Mouse (Mus musculus) T-cell, adult 2 months (primary cell): ENCODE measurements around the gene Mettl23.
"Not testable (repeated sequence)": the region's sequence is repeated elsewhere in the genome, so short reads cannot be mapped to it uniquely, and the experiment has no call there.

Experiments
- DNase-seq: peaks from one replicate; pipeline ENCODE4 v3.0.0; 2022; ENCODE audit warnings: low spot score

The Mettl23 gene

DNA sequence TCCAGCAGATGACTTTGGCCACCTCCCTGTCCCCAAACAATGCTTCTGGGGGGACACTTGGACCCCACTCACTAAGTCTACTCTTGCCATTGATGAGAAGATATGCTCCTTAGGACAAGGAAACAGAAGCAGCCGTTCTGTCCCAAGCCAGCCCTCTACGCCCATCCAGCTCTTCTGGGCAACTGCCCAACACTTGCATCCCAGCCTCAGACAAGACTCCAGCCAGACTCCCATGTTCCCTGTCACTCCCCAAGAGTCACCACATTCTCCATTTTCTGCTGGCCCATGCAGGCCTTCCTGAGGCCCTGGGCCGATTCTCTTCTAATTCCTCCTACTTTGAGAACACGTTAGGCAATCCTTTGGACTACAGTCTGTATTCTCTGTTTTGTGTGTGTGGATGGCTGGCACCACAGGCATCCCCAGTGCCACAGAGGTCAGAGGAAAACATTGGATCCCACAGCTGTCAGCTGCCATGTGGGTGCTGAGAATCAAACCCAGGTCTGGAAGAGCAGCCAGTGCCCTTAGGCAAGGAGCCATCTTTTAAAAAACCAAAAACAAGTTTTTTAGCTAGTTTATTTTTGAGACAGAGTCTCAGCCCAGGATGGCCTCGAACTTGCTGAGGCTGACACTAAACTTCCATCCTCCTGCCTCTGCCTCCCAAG, 23.0 kb upstream of the Mettl23 start:
- DNase-seq: no peak

DNA sequence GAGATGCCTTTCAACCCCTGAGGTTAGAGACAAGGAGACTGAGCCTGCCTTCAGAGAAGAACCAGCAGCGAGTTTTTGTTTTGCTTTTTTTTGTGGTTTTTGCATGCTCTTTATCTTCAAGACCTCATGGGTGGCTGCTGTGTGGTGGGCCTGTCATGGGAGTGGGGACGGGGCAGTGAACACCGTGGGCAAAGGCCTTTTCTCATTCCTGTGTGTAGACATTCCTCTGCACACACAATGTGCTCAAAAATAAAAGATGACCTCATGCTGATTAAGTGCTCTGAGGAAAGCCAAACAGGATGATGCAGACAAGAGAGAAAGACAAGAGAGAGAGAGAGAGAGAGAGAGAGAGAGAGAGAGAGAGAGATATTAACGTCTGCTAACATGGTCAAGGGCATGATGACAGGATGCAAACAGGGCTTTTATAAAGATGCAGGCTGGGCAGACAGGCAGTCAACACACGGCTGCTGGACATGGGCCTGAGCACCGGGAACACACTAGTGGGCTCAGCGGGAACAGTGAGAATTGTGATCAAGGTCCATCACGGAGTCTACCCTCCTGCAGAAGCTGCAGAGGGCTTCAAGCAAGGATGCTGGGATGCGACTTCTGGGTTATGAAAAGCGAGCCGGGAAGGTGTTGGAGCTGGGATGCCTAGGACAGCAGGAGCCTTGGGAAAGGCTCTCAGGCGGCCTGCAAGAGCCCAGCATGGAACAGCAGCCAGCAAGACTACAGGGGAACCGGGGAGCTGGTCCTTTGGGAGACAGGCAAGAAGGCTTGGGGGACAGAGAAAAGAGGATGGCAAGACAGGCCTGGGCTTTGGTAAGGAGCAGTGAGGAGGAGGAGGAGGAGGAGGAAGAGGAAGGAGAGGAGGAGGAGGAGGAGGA, 21.8 kb upstream of the Mettl23 start:
- no peak for DNase-seq

DNA sequence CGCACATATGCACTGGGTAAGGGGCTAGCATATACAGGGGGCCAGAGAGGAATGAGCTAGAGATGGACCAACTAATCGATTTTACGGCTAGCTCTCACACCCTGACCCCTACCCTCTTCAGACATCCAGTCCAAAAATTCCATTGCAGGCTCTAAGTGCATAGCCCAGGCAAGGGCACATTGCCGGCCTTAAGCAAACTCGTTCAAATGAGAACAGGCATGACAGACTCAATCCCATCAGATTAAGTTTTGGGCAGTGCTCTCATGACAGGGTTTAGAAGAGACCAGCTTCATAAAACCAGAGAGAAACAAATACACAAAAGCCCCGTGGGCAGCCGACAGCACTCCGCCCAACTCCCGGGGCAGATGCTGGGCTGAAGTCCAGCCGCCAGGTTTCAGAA, 20.9 kb upstream of the Mettl23 start:
- no peak for DNase-seq

DNA sequence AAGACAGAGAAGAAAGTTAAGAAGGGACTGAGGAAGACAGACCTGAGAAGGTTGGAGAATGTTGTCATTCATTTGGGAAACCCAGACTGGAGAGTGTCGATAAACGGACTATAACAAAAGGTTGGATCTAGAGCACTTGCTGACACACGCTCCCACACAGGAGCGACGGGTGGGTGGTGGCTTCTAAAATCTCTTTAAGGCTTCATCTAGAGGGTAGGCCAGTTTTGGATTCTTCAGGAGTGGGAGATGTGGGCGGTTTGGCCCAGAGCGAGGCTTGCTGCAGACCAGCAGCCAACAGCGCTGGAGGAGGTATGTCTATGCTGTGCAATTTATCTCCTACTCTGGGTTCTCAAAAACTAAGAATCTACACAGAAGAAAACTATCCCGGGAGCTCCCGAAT, 20.5 kb upstream of the Mettl23 start:
- no peak for DNase-seq

DNA sequence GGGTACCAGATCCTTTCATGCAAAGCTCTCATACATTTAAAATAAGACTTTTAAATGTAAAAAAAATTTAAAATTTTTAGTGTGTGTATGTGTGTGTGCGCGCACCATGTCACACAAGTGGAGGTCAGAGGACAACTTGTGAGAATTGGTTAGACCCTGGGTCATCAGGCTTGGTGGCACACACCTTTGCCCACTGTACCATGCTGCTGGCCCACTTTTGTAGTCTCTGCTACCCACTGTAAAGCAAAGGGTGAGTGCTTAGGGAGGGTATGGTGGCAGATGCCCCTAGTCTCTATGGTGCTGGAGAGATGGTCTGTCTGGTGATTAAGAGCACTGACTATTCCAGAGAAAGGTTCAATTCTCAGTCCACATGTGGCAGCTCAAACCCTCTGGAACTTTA, 19.8 kb upstream of the Mettl23 start:
- no peak for DNase-seq

DNA sequence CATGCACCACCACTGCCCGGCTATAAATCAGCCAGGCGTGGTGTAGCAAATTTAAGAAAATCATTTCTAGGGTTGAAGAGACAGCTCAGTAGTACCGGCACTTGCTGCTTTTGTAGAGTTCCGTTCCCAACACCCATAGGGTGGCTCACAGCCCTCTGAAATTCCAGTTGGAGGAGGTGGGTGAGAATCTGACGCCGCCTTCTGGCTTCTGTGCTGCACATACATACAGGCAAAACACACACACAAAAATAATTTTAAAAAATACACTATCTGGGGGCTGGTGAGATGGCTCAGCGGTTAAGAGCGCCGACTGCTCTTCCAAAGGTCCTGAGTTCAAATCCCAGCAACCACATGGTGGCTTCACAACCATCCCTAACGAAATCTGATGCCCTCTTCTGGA, 19.2 kb upstream of the Mettl23 start:
- not testable (repeated sequence) for DNase-seq

DNA sequence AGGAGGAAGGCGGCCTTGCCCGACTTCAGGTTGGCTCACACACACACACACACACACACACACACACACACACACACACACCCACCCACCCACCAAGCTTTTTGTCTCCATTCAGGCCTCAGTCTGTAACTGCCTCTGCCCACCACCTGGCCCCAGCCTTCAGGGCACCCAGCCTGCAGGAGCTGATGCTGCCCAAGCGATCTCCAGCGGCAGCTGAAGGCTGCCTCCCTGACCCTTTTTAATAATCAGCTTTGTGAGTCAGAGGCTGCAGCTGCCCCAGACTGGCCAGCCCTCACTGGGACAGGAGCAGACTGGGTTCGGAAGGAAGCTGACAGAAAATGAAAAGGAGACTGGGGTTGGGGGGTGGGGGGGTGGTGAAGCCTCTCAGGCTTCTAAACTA, 17.8 kb upstream of the Mettl23 start:
- DNase-seq: no peak

DNA sequence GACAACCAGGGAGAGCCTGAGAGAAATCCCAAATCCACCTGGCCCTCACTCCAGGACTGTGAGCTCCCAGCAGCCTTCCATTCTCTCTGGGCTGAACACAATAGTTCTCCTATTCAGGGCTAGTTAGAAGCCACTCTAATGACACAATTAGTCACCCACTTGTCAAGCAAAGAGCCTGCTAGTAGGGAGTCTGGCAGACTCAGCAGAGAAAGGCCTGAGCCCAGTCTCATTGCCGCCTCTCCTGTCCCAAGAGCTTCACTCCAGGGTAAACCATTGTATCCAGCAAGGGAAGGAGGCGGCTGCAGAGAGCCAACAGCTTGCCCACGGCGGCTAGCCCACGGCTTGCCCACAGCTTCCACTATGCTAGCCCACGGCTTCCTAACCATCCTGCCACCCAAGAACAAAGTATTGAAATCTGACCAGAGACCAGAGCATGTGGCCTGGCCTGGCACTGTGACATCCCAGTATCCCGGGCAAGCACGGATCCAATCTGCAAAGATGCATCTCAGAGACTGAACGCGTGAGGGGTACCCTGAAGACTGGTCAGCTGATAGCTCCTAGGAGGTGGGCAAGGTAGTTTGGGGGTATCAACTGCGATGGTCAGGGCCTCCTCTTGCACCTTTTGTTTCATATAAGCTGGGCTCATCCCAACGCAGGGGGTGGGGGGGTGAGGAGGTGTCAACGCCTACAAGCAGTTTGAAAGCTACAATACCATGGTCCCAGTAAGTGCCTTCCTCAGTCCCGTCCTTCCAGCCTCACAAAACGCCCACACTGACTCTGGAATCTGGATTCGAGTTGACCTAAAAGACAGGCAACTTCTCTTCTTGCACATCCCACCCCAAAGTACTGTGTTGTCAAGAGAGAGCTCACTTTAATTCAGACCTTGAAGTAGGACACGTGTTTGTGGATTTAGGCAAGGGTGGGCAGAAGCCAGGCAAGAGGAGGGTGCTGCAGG, 16.3 kb upstream of the Mettl23 start:
- no peak for DNase-seq

DNA sequence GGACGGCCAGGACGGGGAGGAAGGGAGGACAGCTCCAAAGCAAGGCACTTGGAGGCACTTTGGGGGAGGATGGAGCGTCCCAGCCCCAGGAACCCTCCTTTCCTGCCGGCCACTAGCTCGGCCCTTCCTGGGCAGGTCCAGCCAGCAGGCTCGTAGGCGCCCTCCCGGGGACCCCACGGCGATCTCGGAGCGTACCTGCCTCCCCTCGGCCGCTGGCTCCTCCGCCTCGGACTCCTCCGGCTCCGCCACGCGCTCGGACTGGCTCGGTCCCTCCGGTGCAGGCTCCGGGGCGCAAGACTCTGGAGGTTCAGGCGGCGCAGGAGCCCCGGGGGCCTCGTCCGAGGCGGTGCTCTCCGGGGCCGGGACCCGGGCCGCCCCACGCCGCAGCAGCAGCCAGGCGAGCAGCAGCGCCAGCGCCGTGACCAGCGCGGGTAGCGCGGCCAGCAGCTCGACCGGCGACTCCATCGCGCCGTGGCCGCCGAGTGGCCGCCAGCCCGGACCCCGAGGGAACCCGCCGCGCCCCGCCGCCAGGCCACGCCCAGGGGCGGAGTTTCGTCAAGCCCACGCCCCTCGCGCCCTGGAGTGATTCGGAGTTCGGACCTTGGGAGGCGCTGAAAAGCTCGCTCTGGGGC, 15.4 kb upstream of the Mettl23 start, which contains the start of gene Mxra7:
Mxra7 (minus strand) TSS at position 513 of the 632 bp plus-strand sequence.
- peak; percentile 19 for DNase-seq

DNA sequence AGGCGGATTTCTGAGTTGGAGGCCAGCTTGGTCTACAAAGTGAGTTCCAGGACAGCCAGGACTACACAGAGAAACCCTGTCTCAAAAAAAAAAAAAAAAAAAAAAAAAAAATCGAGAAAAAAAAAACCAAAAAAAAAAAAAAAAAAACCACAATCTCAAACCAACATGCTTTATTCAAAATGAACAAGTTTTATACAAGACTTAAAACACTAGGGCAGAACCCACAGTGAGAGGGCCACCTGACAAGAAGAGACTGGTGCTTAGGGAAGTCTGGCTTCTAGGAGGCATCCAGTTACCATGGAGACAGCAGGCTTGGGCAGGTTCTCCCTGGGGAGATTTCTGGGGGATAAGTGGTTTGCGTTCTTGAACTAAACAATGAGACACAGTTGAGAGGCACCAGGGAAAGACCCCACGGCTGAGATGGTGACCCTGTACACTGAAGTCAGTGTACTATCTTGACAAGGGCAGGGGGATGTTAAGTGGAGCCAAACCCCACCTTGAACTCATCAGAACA, 10.8 kb upstream of the Mettl23 start:
- DNase-seq: no peak

DNA sequence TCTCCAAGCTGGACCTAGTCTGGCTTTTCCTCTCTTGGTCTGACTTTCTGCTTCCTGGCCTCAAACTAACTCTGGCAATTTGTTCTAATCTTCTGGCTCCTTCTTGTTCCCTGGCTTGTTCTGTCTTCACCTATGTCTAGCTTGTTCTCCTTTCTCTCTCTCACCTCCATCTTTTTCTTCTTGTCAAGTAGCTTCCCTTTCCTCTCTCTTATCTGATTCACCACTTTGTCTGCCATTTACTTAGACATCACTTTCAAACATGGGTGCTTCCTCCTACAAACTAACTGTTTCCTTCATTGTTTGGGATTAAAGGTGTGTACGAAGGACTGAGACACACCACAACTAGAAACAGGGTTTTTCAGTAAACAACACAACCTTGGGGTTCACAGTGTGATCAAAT, 8.1 kb upstream of the Mettl23 start:
- no peak for DNase-seq

DNA sequence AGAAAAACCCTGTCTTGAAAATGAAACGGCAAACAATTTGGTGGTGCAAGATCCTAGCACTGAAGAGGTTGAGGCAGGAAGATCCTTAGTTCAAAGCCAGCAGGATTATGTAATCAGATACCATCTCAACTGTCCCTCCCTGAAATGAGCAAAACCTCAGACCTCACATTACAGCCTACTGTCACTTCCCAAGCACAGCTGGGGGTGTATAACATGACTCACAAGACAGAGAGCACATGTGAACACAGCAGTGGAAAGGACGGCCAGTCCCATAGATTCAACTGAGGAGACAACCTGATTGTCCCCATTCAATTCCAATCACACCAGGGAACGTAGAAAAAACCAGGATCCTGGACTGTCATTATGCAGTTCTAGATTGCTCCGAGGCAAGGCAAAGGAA, 6.8 kb upstream of the Mettl23 start:
- DNase-seq: no peak

DNA sequence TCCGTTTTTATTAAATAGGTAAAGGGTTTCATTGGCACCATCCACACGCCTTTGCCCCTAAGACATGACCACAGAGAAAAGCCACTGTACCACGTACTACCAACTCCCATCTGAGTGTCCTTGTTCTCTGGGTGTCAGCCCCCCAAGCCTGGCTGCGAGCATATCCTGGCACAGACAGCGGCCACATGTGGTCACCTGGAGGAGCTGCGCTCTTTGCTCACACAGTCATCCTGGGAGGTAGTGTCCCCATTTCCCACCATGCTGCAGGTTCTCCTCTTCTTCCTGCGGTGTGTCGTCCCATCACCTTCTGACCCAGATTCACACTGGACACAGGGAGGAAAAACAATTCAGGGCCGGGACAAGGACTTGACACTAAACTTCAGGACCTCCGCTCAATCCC, 5.6 kb upstream of the Mettl23 start:
- no peak for DNase-seq

DNA sequence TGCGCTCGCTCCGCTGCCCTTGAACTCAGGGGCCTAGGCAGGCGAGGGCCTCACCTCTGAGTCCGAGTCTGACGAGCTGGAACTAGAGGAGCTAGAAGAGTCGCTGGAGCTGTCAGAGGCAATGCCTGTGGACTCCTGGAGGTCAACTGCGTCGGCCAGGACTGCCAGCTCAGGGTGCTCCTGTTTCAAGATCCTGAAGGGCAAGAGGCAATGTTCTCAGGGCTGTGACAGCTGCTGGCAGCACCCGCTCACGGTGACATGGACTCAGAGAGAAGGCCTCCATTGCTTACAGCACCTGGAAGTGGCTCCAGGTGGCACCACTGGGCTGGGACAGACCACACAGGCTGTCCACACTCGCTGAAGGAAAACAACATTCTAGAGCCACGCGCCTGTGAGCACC, 4.1 kb upstream of the Mettl23 start:
- DNase-seq: no peak

DNA sequence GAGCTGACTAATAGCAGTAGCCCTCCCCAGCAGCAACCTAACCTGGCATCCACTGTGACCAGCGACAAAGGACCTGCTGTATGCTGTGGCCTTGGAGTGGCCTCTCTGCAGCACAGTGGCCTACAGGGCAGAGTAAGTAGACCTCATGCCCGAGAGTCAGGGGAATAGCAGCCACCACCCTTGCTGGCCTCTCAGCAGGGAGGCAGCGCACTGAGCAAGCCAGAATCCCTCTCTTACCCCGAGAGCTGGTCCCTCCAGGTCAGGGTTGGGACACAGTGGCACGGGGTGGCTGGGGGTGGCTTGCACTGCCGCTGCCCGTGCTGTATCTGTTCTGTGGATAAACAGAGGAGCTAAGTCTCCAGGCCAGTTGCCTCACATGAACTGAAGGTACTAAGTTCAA, 3.5 kb upstream of the Mettl23 start:
- DNase-seq: no peak

DNA sequence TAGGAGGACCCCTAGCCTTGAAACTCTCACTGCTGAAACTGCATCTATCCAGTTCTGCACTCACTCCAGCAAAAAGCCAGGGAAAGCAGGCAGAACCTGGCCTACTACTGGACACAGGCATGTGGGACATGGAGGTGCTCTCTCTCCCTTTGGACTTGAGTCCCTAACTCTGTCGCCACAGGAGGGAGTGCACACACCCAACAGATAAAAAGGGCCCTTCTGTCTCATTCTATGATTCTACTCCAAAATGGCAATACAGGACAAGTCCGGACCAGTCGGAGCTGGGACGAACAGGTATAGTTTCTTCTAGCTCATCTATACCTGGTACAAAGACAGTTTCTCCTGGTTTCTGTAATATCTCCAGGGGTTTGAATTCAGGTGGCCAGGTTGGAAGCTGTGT, 2.3 kb upstream of the Mettl23 start:
- DNase-seq: no peak

DNA sequence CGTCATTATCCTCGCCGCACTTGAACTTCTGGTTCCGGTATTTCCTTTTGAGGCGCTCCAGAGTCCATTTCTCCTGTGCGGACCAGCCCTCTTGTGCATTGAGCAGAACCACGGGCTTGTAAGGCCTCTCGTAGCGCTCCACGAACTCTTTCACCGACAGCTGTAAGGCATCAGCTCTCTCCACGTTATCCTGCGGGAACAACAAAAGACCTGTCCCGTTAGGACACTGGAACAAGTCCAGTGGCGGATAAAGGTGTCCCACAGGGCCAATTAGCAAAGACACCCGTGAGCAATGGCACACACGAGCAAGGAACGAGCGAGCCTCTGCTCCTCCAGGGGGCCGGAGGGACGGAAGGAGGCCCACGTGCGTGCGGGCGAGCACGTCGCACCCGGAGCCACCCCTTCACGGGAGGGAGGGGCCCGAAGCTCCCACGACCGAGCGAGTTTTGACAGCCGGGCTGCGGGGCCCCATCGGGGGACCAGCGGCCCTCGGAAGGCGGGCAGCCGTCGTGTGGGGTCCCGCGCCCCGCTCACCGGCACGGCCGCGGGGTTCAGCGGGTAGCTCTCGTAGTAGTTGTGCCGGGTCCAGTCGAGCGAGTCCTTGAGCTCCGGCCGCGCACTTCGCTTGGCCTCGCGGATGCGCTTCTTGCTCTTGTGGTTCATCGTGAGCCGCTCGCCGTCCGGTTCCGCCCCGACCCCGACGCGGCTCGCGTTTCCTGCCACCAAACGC, 382 bp upstream of the Mettl23 start:
- peak; percentile 70 for DNase-seq

DNA sequence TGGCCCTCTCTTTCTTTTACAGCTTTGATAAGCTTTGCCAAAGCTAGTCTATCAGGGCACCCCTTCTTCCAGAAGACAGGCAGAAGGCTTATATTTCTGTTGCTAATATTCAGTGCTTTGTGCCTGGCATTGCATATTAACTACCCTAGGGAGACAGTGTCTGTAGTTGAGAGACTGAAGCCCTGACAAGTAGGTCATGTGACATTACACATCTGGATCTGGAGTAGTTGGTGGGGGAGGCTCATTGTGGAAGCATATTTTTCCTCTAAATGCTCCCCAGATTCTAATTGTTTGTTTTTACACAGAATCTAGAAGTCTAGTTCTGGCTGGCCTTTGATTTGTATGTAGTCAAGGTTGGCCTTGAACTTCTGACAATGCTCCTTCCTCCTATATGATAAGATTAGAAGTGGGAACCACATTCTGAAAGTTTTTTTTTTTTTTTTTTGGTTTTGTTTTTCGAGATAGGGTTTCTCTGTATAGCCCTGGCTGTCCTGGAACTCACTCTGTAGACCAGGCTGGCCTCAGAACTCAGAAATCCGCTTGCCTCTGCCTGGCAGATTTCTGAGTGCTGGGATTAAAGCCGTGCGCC, 3.6 kb downstream of the Mettl23 start:
- DNase-seq: no peak

DNA sequence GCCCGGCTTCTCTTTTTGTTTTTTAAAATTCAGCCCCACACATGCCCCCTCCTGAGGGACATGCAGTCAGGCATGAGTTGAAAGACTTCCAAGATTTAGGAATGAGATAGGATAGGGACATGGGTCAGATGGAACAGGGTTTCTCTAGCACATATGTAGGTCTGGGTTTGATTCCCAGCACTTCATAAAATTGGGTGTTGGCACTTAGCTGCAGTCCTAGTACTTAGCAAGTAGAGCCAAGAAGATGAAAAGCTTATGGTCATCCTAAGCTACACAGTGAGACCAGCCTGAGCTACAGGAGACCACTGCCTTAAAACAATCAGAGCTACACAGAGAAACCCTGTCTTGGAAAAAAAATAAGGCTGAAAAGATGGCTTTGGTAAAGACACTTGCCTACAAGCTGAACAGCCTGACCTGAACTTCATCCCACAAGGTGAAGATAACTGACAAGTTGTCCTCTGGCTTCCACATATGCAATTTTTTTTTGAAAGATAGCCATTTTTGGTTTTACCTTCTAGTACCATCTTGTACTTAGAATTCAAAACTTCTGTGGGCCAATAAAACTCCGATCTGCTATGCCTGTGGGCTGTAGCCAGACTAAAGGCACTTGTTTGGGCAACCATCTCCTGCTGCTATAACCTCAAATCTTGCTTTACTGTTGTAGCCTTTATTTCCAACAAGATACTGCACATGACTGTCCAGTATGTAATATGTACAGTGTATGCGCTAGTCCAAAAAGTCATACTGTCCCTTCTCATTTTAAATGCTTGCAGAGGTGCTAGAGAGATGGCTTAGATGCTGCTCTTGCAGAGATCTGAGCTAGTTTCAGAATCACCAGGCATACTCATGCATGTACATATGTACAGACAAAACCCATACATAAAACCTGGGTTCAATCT, 4.4 kb downstream of the Mettl23 start:
- no peak for DNase-seq
